Mouse (Mus musculus) neural tube, embryonic 11.5 days (tissue): ENCODE data around the gene Ube2o. TPM values are rescaled to one million over a fixed set of nuclear protein-coding genes. Genes with fewer than 3 reads are reported as not detected.
A peak's percentile ranks its signal among the peaks of the same experiment; 100 is the strongest.

Experiments used
- ATAC-seq: fragments of 200-750 bp; cut with Nextera tagmentation; 2 replicates; pipeline ENCODE4 v1.8.0; 2017; ENCODE audit warnings: moderate number of reproducible peaks, mild to moderate bottlenecking, moderate TSS enrichment, moderate library complexity; ENCODE audit not compliant: insufficient read depth, low FRiP score, low TSS enrichment
- DNase-seq: peaks from one replicate; pipeline ENCODE4 v3.0.0-alpha.2; 2015; ENCODE audit warnings: low spot score
- H3K27ac ChIP-seq: fragments of 300-500 bp; sonication (generic); 2 replicates; pipeline ENCODE4 v1.5.1; 2014; ENCODE audit warnings: low read depth, mild to moderate bottlenecking, low read length
- H3K27me3 ChIP-seq: fragments of 300-500 bp; sonication (generic); 2 replicates; pipeline ENCODE4 v1.6.1; 2014; ENCODE audit warnings: mild to moderate bottlenecking, low read length, mixed read lengths; ENCODE audit not compliant: control insufficient read depth, insufficient read depth
- H3K36me3 ChIP-seq: fragments of 300-500 bp; sonication (generic); 2 replicates; pipeline ENCODE4 v1.6.1; 2014; ENCODE audit warnings: mild to moderate bottlenecking, low read length, moderate library complexity, mixed read lengths; ENCODE audit not compliant: control insufficient read depth, insufficient read depth
- H3K4me1 ChIP-seq: fragments of 300-500 bp; sonication (generic); 2 replicates; pipeline ENCODE4 v1.6.1; 2014; ENCODE audit warnings: low read length, mixed read lengths; ENCODE audit not compliant: control insufficient read depth, insufficient read depth
- H3K4me2 ChIP-seq: fragments of 300-500 bp; sonication (generic); 2 replicates; pipeline ENCODE4 v1.6.1; 2014; ENCODE audit warnings: low read depth, mild to moderate bottlenecking, moderate library complexity
- H3K4me3 ChIP-seq: fragments of 300-500 bp; sonication (generic); 2 replicates; pipeline ENCODE4 v1.5.1; 2014; ENCODE audit warnings: low read depth, low read length
- H3K9ac ChIP-seq: fragments of 300-500 bp; sonication (generic); 2 replicates; pipeline ENCODE4 v1.6.1; 2014; ENCODE audit warnings: mild to moderate bottlenecking, low read length
- H3K9me3 ChIP-seq: fragments of 300-500 bp; sonication (generic); 2 replicates; pipeline ENCODE4 v1.6.1; 2016; ENCODE audit warnings: low read length; ENCODE audit not compliant: control insufficient read depth
- WGBS: fragments of 180-500 bp; shearing (Covaris S2); extraction: QIAGEN DNeasy Blood & Tissue Kit; methylation state at CpG from one replicate; pipeline ENCODE4 v1.1.7; 2014; 5-methylcytosine and 5-hydroxymethylcytosine counted together
- polyA plus RNA-seq: library from polyadenylated mRNA; unstranded; fragments of >200 nt; fragmentation: Nextera tagmentation; extraction: Ambion mirVana; gene quantifications from 2 replicates; pipeline ENCODE4 v1.2.1, GENCODE M21; 2014

The Ube2o gene
- polyA plus RNA-seq, 1 experiment from 2014 or later: 29.1 TPM

GRCm38 (mm10) chr11:116548780-116549179 is 32.5 kb downstream of the Ube2o start:
- WGBS: 96% methylated on average over 9 of the region's 9 CpGs
- no peak overlapping the region for H3K9ac ChIP-seq
- H3K27ac ChIP-seq: no peak overlapping the region
- H3K4me1 ChIP-seq: no peaks in the 10 kb centered on the region; the same call in 1 of the 2 replicates
- ATAC-seq (no peak), DNase-seq (no peak)
- no peaks in the 10 kb centered on the region for H3K27me3 ChIP-seq
- H3K4me2 ChIP-seq: no peak overlapping the region
- H3K4me3 ChIP-seq: no peak overlapping the region
- peaks cover 20% of the 10 kb centered on the region for H3K36me3 ChIP-seq
- H3K9me3 ChIP-seq: no peaks in the 10 kb centered on the region

GRCm38 (mm10) chr11:116547296-116548060 is 33.8 kb downstream of the Ube2o start:
- Histone ChIP-seq H3K36me3 (peaks cover 30% of the 10 kb centered on the region), H3K27me3 (no peaks in the 10 kb centered on the region), H3K4me3 (no peak overlapping the region), H3K9me3 (no peaks in the 10 kb centered on the region), H3K27ac (no peak overlapping the region), H3K9ac (no peak overlapping the region), H3K4me1 (no peaks in the 10 kb centered on the region; the same call in 1 of the 2 replicates), H3K4me2 (no peak overlapping the region)
- DNase-seq: no peak
- 91% methylated on average over 17 of the region's 17 CpGs for WGBS
- no peak for ATAC-seq

GRCm38 (mm10) chr11:116543110-116543509 is 38.1 kb downstream of the Ube2o start:
- Histone ChIP-seq H3K27ac (no peak overlapping the region), H3K9ac (no peak overlapping the region), H3K36me3 (peaks cover 54% of the 10 kb centered on the region), H3K27me3 (no peaks in the 10 kb centered on the region), H3K4me3 (no peak overlapping the region), H3K4me1 (no peaks in the 10 kb centered on the region), H3K9me3 (no peaks in the 10 kb centered on the region), H3K4me2 (no peak overlapping the region)
- WGBS: 85% methylated on average over 4 of the region's 4 CpGs
- DNase-seq (no peak), ATAC-seq (no peak)

- Histone ChIP-seq H3K27ac (no peak overlapping the region), H3K27me3 (no peaks in the 10 kb centered on the region), H3K4me1 (no peaks in the 10 kb centered on the region), H3K4me2 (no peak overlapping the region), H3K9ac (no peak overlapping the region), H3K36me3 (peaks cover 48% of the 10 kb centered on the region), H3K4me3 (no peak overlapping the region), H3K9me3 (no peaks in the 10 kb centered on the region)
- WGBS: 94% methylated on average over 11 of the region's 11 CpGs
- DNase-seq (no peak), ATAC-seq (no peak)
Observed at GRCm38 (mm10) chr11:116541183-116541582, 40.1 kb downstream of the Ube2o start.

- Histone ChIP-seq H3K9ac (no peak overlapping the region), H3K9me3 (no peaks in the 10 kb centered on the region), H3K27me3 (peaks cover 13% of the 10 kb centered on the region), H3K36me3 (peaks cover 30% of the 10 kb centered on the region), H3K4me3 (no peak overlapping the region), H3K27ac (no peak overlapping the region), H3K4me1 (peaks cover 9% of the 10 kb centered on the region; the same call in 1 of the 2 replicates), H3K4me2 (no peak overlapping the region)
- ATAC-seq (no peak), DNase-seq (no peak)
- WGBS: 86% methylated on average over 12 of the region's 12 CpGs
Observed at GRCm38 (mm10) chr11:116538142-116538735, 43.0 kb downstream of the Ube2o start.

GRCm38 (mm10) chr11:116537388-116537787 is 43.9 kb downstream of the Ube2o start:
- H3K4me2 ChIP-seq: no peak overlapping the region
- no peak overlapping the region for H3K27ac ChIP-seq
- ATAC-seq: no peak
- peaks cover 14% of the 10 kb centered on the region for H3K4me1 ChIP-seq
- H3K27me3 ChIP-seq: peaks cover 21% of the 10 kb centered on the region
- no peak overlapping the region for H3K9ac ChIP-seq
- WGBS: 84% methylated on average over 5 of the region's 5 CpGs
- H3K9me3 ChIP-seq: no peaks in the 10 kb centered on the region
- no peak for DNase-seq
- H3K4me3 ChIP-seq: no peak overlapping the region
- peaks cover 26% of the 10 kb centered on the region for H3K36me3 ChIP-seq

- H3K4me1 ChIP-seq: peaks cover 19% of the 10 kb centered on the region
- H3K36me3 ChIP-seq: peaks cover 20% of the 10 kb centered on the region
- H3K9ac ChIP-seq: no peak overlapping the region
- no peak overlapping the region for H3K4me3 ChIP-seq
- H3K4me2 ChIP-seq: no peak overlapping the region
- H3K27ac ChIP-seq: no peak overlapping the region
- WGBS: 87% methylated on average over 7 of the region's 7 CpGs
- ATAC-seq (no peak), DNase-seq (no peak)
- H3K27me3 ChIP-seq: peaks cover 28% of the 10 kb centered on the region
- no peaks in the 10 kb centered on the region for H3K9me3 ChIP-seq
Observed at GRCm38 (mm10) chr11:116536685-116537084, 44.6 kb downstream of the Ube2o start.

GRCm38 (mm10) chr11:116534154-116534865 is 46.9 kb downstream of the Ube2o start:
- 0 out of 2 replicates have a peak, but pooled peaks have one; percentile 27 for ATAC-seq
- H3K36me3 ChIP-seq: peaks cover 7% of the 10 kb centered on the region
- peak; percentile 75 for DNase-seq
- whole genome bisulfite sequencing: 21% methylated on average over 20 of the region's 20 CpGs
- H3K4me1 ChIP-seq: peaks cover 33% of the 10 kb centered on the region
- peak overlapping the region; percentile 83 for H3K4me2 ChIP-seq
- H3K9me3 ChIP-seq: no peaks in the 10 kb centered on the region
- H3K27me3 ChIP-seq: peaks cover 46% of the 10 kb centered on the region
- no peak overlapping the region for H3K9ac ChIP-seq
- H3K4me3 ChIP-seq: peak overlapping the region; percentile 46; the same call in 1 of the 2 replicates
- no peak overlapping the region for H3K27ac ChIP-seq
